Mouse (Mus musculus) heart, adult 9 months (tissue): ENCODE results near the gene Btrc.

Source experiments
- DNase-seq, 2 experiments: peaks; one replicate each; pipeline ENCODE4 v3.0.0; 2022; ENCODE audit warnings: low spot score in 2 of 2

Btrc gene

DNA sequence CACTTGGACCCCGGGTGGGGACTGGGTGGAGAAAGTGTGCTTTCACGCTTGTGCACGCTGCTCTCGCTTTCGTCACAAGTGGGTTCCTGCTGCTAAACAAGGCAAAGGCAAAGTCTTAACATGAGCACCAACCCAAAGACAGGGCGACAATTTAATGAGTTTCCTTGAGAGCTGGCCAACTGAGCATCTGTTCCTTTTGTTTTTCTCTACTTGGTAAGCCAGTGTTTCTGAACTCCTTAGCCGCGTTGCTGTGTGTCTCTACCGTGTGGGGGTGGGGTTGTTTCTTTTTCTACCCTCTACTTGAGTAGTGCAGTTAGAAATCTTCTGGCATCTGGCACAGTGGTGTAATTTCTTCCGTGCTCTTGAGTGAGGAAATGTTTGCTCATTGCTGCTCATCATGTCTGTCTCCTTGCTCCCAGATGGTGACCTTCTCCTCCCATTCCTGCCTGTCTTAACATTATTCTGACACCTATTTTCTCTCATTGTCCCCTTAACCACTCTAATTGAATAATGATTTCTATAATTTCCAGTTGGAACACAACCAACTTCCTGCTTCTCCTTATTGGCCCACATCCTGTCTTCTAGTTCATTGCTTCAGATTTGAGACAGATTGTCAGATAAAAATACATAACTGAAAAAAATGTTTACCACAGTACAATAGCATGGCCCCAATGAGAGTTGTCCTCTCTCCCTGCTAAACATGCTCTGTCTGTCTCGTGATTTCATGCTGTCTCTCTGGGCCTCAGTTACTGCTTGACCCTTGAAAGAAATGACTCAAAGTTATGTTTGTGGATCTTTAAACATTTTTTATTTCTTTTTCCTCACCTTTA is 109.4 kb downstream of the Btrc start:
- peak in 1 of 2 experiments; percentile 10 for DNase-seq

DNA sequence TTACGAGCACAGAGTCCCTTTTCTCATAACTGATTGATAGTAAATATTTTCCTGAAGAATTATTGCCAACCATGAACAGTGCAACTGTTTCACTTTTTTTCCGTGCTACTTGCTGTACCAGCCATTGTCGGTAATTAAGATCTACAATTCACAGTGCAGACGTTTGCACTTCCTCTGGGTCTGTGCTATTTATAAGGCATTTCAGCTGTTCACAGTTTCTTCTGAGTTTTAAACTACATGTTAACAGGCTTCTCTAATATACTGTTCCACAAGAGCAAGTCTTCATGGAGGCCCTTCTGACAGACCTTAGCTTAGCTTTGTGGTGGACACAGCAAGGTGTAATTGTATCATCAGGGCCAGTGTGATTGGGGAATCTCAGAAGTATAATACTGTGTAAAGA is 111.2 kb downstream of the Btrc start:
- no peak for DNase-seq

DNA sequence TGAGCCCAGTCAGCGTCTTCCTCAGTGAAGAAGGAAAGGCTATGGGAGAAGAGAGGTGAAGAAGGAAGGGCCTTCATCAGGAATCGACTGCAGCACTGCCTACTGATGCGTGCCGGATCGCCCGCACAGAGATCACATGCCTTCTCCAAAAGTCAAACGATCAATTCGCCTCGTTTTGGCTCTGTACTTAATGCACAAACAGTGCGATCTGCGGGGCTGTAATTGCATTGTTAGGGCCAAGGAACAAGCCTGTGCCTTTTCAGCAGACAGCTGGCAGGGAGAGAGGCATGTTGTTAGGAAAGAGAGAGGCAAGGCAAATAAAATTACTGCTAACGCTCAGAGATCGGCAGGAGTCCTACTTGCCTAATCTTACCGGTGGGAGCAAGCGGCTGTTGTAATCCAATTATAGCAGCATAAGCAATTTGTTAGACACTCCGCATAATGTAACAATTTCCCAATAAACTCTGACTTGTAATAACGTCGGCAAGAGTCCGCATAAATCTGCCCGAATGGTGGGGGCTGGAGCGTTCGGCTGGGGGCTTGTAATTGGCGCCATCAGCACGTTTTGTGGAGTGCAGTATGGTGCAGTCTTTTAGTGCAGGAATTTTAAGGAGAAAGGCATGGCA is 112.5 kb downstream of the Btrc start:
- peak in 1 of 2 experiments; percentile 19 for DNase-seq

DNA sequence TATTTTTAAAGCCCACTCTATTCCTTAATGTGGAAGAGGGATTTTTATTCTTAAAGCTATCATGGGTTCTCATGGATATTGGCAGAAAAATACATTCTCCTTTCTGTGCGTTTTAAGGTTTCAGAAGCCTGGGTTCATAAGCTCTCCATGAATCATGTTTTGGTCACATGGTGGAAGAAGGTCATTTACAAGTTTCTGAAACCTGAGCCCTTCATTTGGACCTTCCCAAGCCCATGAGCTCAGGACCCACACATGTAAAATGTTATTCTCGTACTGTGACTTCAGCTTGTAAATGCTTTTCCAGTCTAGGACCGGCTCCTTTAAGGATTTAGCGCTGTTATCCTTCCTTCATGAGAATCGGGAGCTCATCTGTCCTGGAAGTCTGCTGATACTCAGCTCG is 116.0 kb downstream of the Btrc start:
- no peak for DNase-seq

DNA sequence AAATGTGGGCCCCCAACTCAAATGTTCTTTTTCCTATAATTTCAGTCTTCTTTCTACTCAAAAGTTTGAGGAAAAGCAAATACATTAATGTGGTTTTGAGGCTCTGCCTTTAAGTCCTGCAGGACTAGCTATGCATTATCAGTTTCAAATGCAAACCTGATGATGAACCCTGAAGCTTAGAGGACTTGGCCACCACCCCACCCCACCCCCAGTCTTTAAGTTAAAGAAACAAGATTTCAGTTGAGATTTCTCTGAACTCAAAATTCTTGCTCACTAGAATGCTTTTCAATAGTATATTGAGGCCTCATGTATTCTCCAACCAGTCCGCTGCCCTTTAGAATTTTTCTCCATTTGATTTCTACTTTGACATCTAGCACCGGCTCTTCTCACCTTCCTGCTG is 117.0 kb downstream of the Btrc start:
- DNase-seq, result no peak

DNA sequence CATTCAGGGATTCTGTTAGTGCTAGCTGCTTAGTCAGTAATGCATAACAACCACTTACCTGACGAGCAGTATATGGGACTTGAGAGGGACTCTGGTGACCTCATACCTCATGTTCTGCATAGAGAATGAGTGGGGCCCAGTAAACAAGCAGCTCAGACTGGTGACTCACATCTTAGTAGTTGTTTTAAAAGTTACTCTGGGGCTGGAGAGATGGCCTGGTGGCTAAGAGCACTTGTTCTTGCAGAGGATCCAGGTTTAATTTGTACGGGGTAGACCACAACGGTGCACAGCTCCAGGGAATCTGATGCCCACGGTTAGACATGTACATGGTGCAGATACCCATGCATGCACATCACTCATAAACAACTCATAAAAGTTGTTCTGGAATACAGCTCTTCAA is 117.4 kb downstream of the Btrc start:
- no peak for DNase-seq

DNA sequence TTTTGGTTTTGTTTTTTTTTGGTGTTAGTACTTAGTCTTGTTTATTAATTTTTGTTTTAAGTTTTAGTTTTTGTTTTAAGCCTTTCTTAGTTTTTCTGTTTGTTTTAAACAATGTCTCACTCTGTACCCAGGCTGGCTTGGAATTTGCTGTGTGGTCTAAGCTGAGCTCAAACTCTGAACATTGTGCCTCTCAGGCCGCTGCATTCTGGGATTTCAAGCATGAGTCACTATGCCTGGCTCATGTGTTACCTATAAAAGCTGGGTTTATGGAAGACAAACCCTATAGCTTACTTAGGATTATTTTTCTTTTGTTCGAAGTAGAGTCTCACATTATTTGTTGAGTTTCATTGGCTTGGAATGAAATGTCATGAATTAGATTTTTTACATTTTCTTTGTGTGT is 119.9 kb downstream of the Btrc start:
- DNase-seq, result no peak

DNA sequence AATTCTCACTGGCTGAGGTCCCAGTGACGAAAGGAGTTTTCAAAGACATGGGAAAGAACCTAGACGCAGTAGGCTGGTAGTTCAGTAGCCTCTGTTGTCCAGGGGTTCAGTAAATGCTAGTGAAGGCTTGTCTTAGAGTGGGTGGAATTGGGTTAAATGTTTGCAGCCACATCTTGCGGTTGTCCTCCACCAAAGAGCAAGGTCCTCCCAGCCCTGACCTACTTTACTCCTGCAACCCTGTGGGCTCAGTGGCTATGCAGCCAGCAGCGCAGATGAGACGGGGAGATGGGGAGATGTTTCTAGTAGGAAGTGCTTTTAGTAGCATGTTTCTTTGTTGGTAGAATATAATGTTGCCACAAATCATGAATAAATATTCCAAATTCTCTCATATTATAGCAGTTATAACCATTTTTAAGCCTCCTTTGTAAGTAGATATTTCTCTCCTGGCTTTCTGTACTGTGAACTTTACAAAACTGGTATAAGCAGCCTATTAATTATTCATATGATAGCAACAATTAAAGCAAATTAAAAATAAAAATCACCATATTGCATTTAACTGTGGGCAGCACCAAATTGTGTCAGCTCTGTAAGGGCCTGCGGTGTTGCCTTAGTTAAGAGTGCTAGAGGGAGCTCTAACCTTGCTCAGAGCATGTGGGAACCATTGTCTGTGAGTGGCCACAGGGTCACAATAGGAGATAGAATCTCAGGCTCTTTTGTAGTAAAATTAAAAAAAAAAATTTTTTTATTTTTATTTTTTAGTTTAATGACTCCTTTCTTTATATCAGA is 122.9 kb downstream of the Btrc start:
- no peak for DNase-seq

DNA sequence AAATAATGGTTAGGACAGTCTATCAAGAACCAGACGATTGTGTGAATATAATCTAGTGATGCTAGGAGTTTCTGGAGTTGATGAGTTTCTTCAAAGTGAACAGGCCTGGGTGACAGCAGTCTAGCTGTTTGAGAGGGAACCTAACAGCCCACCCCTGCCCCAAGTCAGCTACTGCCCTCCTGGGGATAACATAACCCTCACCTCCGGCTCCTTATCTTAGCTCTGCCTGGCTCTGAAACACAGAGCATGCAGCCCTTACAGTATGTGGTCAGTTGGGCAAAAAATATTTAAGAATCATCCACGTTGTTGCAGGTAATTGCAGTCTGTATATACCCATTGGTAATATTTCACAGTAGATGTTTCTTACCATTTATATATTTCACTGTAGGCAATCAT is 123.5 kb downstream of the Btrc start:
- DNase-seq, result no peak

DNA sequence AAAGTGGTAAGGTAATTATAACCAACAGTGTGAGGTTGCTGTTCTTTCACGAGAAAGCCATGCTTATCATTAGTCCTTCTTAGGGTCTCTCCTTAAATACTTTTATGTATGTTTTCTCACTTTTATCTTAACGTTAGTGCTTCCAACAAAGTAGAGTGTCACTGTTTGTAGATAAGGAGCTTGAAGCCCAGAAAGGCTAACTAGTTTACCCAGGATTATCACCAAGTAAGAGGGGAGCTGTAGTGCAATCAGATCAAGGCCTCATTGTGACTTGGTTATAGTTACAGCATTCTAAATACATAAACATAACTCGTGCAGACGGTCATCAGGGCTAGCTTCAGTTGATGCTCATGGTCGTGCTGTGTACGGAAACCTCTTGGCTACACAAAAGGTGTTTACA is 126.4 kb downstream of the Btrc start:
- DNase-seq, result no peak

DNA sequence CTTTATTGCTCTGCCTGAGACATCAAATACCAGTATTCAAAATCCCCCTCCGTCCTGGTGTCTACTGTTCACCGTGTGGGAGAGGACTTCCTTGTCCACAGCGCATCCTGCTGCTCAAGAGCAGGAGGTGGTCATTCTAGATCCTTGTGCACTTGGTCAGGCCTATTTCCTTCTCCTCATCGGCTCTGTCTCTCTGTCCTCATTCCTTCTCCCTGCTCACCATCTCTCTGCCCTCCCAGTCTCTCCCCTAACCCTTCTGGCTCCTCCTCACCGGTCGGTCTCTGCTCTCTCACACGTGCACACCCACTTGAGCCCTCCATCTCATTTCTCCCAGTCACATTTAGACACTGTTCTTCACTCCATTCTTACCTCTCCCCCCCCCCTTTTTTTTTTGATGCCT is 127.7 kb downstream of the Btrc start:
- DNase-seq, result no peak

DNA sequence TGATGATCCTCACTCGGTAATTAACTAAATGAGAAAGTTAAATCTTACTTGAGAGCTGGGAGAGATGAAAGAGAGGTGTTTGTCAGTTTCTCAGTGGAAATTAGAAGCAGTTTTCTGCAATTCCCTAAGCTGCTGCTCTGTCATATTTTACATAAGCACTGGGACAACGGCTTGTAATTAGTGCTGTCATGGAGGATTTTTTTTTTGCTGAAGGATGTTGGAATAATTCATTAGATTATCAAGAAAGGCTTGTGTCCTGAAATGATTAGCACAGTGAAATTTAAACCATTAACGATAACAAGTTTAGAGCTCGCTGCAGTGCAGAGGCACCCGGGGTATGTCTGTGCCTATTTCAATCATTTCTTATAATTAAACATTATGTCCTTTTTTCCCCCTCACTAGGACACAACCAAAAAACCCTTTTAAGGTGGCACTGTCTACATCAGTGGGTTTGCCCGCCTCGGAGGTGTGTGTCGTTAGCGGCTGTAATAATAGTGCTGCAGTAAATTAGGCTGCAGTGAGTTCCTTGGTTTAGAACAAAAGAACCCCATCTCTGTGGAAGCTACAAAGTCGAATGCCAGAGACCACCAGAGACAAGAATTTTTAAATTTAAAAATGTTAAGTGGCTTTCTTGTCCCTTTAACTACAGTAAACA is 130.7 kb downstream of the Btrc start:
- no peak for DNase-seq

DNA sequence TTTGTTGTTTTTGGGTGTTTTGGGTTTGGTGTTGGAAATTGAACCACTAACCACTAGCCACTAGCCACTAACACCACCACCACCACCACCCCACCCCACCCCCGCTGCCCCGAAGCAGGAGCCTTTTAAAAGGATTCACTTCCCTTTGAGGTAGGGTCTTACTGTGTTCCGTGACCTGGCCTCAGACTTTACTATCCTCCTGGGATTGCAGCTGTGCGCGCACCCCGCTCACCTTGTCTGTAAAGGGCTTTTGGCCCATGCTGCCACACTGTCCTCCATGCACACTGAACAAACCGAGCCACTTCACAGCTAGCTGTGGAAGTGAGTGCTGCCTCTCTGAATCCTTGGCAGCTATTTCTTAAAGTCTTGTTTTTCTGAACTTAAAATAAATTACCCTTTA is 141.9 kb downstream of the Btrc start:
- no peak for DNase-seq

DNA sequence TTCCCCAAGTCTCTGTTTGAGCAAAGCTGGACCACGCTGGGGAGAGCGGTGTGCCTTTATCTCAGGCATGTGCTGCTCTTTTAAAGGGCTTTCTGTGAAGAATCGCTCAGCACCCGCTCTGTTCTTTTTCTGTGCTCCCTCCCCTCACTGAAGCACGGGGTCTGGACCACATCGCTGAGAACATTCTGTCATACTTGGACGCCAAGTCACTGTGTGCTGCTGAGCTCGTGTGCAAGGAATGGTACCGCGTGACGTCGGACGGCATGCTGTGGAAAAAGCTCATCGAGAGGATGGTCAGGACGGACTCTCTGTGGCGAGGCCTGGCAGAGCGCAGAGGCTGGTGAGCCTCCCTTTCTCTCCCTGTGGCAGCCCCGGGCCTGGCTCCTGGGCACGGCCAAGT is 144.0 kb downstream of the Btrc start:
- peak; percentile 29 to 45 for DNase-seq

DNA sequence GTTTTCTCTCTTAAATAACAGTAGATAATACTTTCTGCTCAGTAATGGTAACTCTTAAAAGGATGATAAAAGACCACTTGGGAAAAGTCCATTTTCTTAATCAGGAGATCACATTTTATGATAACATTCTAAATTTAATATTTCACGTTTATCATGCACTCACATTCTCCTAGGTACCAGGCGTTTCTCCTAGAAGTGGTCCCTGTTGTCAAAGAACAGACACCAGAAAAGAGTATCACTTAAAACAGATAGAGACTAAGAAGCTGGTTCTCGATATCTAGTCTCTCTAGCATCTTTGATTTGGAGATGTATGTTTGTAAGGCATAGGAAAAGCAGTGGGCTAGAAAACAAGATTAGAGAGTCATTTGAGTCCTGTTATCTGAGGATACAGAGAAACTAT is 147.1 kb downstream of the Btrc start:
- no peak for DNase-seq

DNA sequence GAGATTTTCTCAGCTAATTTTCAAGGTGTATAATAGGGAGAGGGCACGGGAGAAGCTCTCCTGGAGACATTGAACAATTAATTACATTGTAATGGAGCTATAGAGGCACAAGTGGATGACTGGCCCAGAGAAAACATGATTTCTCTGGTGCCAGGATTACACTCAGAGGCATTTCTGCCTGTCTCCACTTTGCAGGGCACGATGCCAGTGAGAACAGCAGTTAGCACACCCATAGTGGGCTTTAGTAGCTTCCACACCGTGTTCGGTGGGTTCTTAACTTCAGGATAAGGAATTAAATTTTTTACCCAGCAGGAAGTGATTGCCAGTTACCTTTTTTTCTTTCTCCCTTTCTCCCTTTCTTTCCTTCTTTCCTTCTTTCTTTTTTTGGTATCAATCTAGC is 147.9 kb downstream of the Btrc start:
- no peak for DNase-seq

DNA sequence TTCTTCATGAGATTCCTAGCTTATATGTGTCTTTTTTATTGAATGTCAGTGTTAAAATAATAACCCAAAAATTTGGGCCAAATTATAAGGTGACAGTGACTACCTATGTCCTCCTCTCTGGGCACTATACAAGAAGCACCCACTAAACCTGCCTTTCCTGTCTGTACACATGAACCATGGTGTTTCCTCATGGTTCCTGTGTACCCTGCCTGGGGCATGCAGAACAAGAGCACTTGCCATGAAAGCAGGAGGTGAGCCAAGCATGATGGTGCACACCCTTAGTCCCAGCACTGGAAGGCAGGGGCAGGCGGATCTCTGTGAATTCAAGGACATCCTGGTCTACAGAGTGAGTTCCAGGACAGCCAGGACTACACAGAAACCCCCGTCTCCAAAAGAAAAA is 151.8 kb downstream of the Btrc start:
- no peak for DNase-seq

DNA sequence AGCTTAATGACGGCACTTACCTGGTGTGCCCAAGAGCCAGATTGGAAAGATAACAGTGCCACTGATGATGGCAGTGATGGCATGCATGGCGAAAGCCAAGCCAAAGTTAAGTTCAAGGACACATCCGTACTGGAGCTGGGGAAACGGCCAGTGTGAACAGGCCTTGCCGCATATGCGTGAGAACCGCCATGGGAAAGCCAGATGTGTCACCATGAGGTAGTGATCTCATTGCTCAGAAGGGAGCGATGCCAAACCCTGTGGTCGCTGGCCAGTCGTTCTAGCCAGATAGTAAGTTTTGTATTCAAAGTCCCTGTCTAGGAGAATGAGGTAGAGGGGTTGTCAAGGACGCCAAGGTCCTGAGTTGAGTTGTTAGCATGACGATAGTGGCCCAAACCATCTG is 152.7 kb downstream of the Btrc start:
- no peak for DNase-seq

DNA sequence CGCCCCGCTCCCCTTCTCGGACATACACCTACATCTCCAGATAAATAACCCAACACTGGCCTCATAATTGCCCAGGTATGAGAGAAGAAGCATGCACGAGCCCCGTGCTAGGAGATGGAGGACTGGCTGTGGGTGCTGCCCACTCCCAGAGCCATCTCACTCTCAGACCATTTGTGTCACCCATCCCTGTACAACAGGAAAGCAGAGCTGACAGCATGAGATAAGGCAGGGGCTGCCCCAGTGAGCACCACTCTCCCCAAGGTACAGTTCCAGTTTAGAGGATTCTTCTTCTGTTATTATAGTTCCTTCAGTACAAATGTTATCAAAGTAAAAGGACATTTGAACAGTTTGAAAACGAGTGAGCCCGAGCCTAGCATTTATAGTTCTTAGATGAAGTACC is 163.8 kb downstream of the Btrc start:
- no peak for DNase-seq

DNA sequence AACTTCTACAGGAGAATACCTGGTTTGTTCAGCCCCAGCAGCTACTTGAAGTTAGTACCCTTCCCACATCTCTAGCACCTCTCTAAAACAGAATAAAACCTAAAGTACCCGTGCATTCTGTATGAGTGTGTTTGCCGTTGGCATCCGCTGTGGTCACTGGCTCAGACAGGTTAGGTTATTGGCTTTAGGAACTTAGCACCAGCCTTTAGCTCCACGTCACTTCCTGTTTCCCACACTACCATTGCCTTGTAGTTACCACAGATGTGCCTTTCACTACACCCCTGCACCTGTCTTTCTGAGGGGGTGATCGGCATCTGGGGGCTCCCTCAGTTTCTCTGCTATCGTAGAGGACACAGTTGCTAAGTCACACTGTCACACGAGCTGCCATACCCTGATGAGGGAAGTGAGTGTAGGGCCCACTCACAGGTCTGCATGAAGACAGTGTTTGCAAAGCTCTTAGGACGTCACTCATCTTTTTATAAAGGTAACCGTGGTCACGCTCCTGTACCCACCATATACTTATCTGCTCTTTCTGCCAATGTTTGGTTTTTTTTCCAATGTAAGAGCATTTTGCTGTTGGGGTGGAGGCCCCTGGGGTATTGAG is 164.5 kb downstream of the Btrc start:
- DNase-seq, result no peak

DNA sequence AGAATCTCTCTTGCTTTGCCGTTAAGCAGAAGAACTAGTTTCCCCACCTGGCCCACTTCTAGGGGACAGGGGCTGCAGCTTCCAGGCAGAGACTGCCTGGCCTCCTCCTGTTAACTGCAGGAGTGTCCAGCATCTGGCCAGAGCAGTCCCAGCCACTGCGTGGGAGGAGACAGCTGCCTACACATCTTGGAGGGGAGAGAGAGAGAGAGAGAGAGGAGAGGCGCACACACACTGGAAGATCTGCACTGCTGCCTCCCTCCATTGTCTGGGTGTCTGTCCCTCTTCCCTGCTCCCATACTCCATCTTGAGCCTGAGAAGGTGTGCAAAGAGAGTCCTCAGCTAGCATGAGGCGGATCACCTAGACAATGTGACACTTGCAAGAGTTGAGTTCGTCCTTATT is 165.8 kb downstream of the Btrc start:
- DNase-seq, result no peak
